Mouse (Mus musculus) lung, embryonic 15.5 days (tissue): ENCODE data around the gene Eva1b. TPM values are rescaled to one million over a fixed set of nuclear protein-coding genes. Genes with fewer than 3 reads are reported as not detected.
"Not testable (repeated sequence)": the region's sequence is repeated elsewhere in the genome, so short reads cannot be mapped to it uniquely, and the experiment has no call there.

Experiments
- ATAC-seq: fragments of 200-750 bp; cut with Nextera tagmentation; 2 replicates; pipeline ENCODE4 v1.8.0; 2017; ENCODE audit warnings: moderate number of reproducible peaks, borderline replicate concordance; ENCODE audit not compliant: low FRiP score, low TSS enrichment; ENCODE audit errors: extremely low read depth
- H3K27ac ChIP-seq: fragments of 300-500 bp; sonication (generic); 2 replicates; pipeline ENCODE4 v1.5.1; 2015; ENCODE audit warnings: moderate library complexity, mild to moderate bottlenecking, inconsistent platforms
- H3K27me3 ChIP-seq: fragments of 300-500 bp; sonication (generic); 2 replicates; pipeline ENCODE4 v1.6.1; 2015; ENCODE audit warnings: inconsistent platforms
- H3K36me3 ChIP-seq: fragments of 300-500 bp; sonication (generic); 2 replicates; pipeline ENCODE4 v1.6.1; 2015; ENCODE audit warnings: inconsistent platforms
- H3K4me1 ChIP-seq: fragments of 300-500 bp; sonication (generic); 2 replicates; pipeline ENCODE4 v1.6.1; 2015; ENCODE audit warnings: inconsistent platforms
- H3K4me2 ChIP-seq: fragments of 300-500 bp; sonication (generic); 2 replicates; pipeline ENCODE4 v1.6.1; 2015; ENCODE audit warnings: inconsistent platforms, mild to moderate bottlenecking, moderate library complexity
- H3K4me3 ChIP-seq: fragments of 300-500 bp; sonication (generic); 2 replicates; pipeline ENCODE4 v1.5.1; 2015; ENCODE audit warnings: mild to moderate bottlenecking, inconsistent platforms
- H3K9ac ChIP-seq: fragments of 300-500 bp; sonication (generic); 2 replicates; pipeline ENCODE4 v1.6.1; 2015; ENCODE audit warnings: inconsistent platforms
- H3K9me3 ChIP-seq: fragments of 300-500 bp; sonication (generic); 2 replicates; pipeline ENCODE4 v1.6.1; 2016; ENCODE audit warnings: inconsistent platforms
- WGBS: fragments of 180-500 bp; shearing (Covaris S2); methylation state at CpG from one replicate; pipeline ENCODE4 v1.1.7; 2015; 5-methylcytosine and 5-hydroxymethylcytosine counted together
- polyA plus RNA-seq: library from polyadenylated mRNA; unstranded; fragments of >200 nt; fragmentation: Nextera tagmentation; extraction: Ambion mirVana; gene quantifications from 2 replicates; pipeline ENCODE4 v1.2.1, GENCODE M21; 2015

Eva1b gene
- polyA plus RNA-seq, 1 experiment from 2014 or later: 95.9 TPM

GRCm38 (mm10) chr4:126175980-126176379 lies 28.4 kb downstream of the Eva1b start:
- not testable (repeated sequence) for H3K27ac ChIP-seq, H3K9me3 ChIP-seq, H3K27me3 ChIP-seq, ATAC-seq, H3K4me1 ChIP-seq, H3K9ac ChIP-seq, H3K4me3 ChIP-seq, H3K4me2 ChIP-seq
- 74% methylated on average over 7 of the region's 7 CpGs for WGBS
- H3K36me3 ChIP-seq: peaks cover 90% of the 10 kb centered on the region

- H3K36me3 ChIP-seq: peaks cover 78% of the 10 kb centered on the region
- ATAC-seq: no peak
- H3K9me3 ChIP-seq: no peaks in the 10 kb centered on the region
- no peaks in the 10 kb centered on the region for H3K4me1 ChIP-seq
- H3K4me2 ChIP-seq: no peak overlapping the region
- H3K27me3 ChIP-seq: no peaks in the 10 kb centered on the region
- H3K4me3 ChIP-seq: no peak overlapping the region
- H3K9ac ChIP-seq: no peak overlapping the region
- WGBS: 46% methylated on average over 7 of the region's 7 CpGs
- no peak overlapping the region for H3K27ac ChIP-seq
Observed at GRCm38 (mm10) chr4:126181170-126181957, 33.8 kb downstream of the Eva1b start.

GRCm38 (mm10) chr4:126183034-126183433 lies 35.5 kb downstream of the Eva1b start:
- no peaks in the 10 kb centered on the region for H3K9me3 ChIP-seq
- H3K9ac ChIP-seq: no peak overlapping the region
- no peak for ATAC-seq
- peaks cover 6% of the 10 kb centered on the region; the same call in 1 of the 2 replicates for H3K4me1 ChIP-seq
- peaks cover 73% of the 10 kb centered on the region for H3K36me3 ChIP-seq
- WGBS: 76% methylated on average over 5 of the region's 5 CpGs
- no peak overlapping the region for H3K27ac ChIP-seq
- H3K4me2 ChIP-seq: no peak overlapping the region
- H3K4me3 ChIP-seq: no peak overlapping the region
- H3K27me3 ChIP-seq: no peaks in the 10 kb centered on the region

GRCm38 (mm10) chr4:126187096-126187495 lies 39.6 kb downstream of the Eva1b start:
- no peaks in the 10 kb centered on the region for H3K9me3 ChIP-seq
- H3K4me3 ChIP-seq: no peak overlapping the region
- WGBS: 74% methylated on average over 3 of the region's 3 CpGs
- no peak overlapping the region for H3K27ac ChIP-seq
- no peak overlapping the region for H3K4me2 ChIP-seq
- H3K4me1 ChIP-seq: peaks cover 6% of the 10 kb centered on the region; the same call in 1 of the 2 replicates
- ATAC-seq: no peak
- no peaks in the 10 kb centered on the region for H3K27me3 ChIP-seq
- peaks cover 61% of the 10 kb centered on the region for H3K36me3 ChIP-seq
- H3K9ac ChIP-seq: no peak overlapping the region

- Histone ChIP-seq H3K27ac (no peak overlapping the region), H3K36me3 (peaks cover 57% of the 10 kb centered on the region), H3K4me3 (no peak overlapping the region), H3K4me1 (peaks cover 6% of the 10 kb centered on the region; the same call in 1 of the 2 replicates), H3K9ac (no peak overlapping the region), H3K4me2 (no peak overlapping the region), H3K9me3 (no peaks in the 10 kb centered on the region), H3K27me3 (no peaks in the 10 kb centered on the region)
- WGBS: 85% methylated on average over 2 of the region's 2 CpGs
- ATAC-seq: no peak
Observed at GRCm38 (mm10) chr4:126190636-126191035, 43.1 kb downstream of the Eva1b start.

- Histone ChIP-seq H3K9me3 (no peaks in the 10 kb centered on the region), H3K36me3 (peaks cover 48% of the 10 kb centered on the region)
Observed at GRCm38 (mm10) chr4:126194216-126194615, 46.7 kb downstream of the Eva1b start.

GRCm38 (mm10) chr4:126194916-126195315 lies 47.4 kb downstream of the Eva1b start:
- Histone ChIP-seq H3K9me3 (no peaks in the 10 kb centered on the region), H3K36me3 (peaks cover 44% of the 10 kb centered on the region), H3K9ac (no peak overlapping the region), H3K4me1 (peaks cover 31% of the 10 kb centered on the region), H3K4me3 (no peak overlapping the region), H3K27ac (no peak overlapping the region), H3K4me2 (no peak overlapping the region), H3K27me3 (no peaks in the 10 kb centered on the region)
- 90% methylated on average over 4 of the region's 4 CpGs for WGBS
- ATAC-seq: no peak

More at GRCm38 (mm10) chr4:126194216-126194615, 46.7 kb downstream of the Eva1b start:
- Histone ChIP-seq H3K4me3 (no peak overlapping the region), H3K4me1 (peaks cover 24% of the 10 kb centered on the region), H3K27ac (no peak overlapping the region), H3K4me2 (no peak overlapping the region), H3K9ac (no peak overlapping the region), H3K27me3 (no peaks in the 10 kb centered on the region)
- no peak for ATAC-seq

GRCm38 (mm10) chr4:126197485-126197884 lies 49.9 kb downstream of the Eva1b start:
- Histone ChIP-seq H3K4me3 (no peak overlapping the region), H3K27me3 (no peaks in the 10 kb centered on the region), H3K36me3 (peaks cover 21% of the 10 kb centered on the region), H3K4me2 (no peak overlapping the region), H3K9me3 (no peaks in the 10 kb centered on the region), H3K9ac (no peak overlapping the region), H3K4me1 (peaks cover 42% of the 10 kb centered on the region), H3K27ac (no peak overlapping the region)
- ATAC-seq: no peak
- 35% methylated on average over 3 of the region's 3 CpGs for WGBS

Other genes with a start within 250 kb of the Eva1b start
- 1.5 and 1.7 TPM in 2 replicates for gene Csf3r, start 123.2 kb upstream of the Eva1b start, polyA plus RNA-seq
- 127 and 130 TPM in 2 replicates for gene Mrps15, start 100.8 kb upstream of the Eva1b start, polyA plus RNA-seq
- gene Oscp1, start 89.2 kb upstream of the Eva1b start, polyA plus RNA-seq: 20.1 and 22.8 TPM in 2 replicates
- gene Lsm10, start 51.1 kb upstream of the Eva1b start, polyA plus RNA-seq: 50.3 and 54.1 TPM in 2 replicates
- gene Stk40, start 43.8 kb upstream of the Eva1b start, polyA plus RNA-seq: 37.8 and 40.7 TPM in 2 replicates
- gene Sh3d21, start 15.7 kb downstream of the Eva1b start, polyA plus RNA-seq: 7.2 and 9.4 TPM in 2 replicates
- gene Thrap3, start 55.0 kb downstream of the Eva1b start, polyA plus RNA-seq: 228 and 230 TPM in 2 replicates
- 40.8 and 45.3 TPM in 2 replicates for gene Map7d1, start 108.6 kb downstream of the Eva1b start, polyA plus RNA-seq
- gene Trappc3, start 114.6 kb downstream of the Eva1b start, polyA plus RNA-seq: 106 and 108 TPM in 2 replicates
- 5.4 and 5.8 TPM in 2 replicates for gene Col8a2, start 139.0 kb downstream of the Eva1b start, polyA plus RNA-seq
- gene Adprhl2, start 174.0 kb downstream of the Eva1b start, polyA plus RNA-seq: 68.6 TPM in 2 replicates
- 5.3 and 6.2 TPM in 2 replicates for gene Tekt2, start 177.9 kb downstream of the Eva1b start, polyA plus RNA-seq